Mouse (Mus musculus) 416B (cell line): ENCODE measurements around the gene Hck.

Experiments used
- DNase-seq: peaks from one replicate; pipeline ENCODE4 v3.0.0; 2011; ENCODE audit warnings: low read depth

Gene Hck

GRCm38 (mm10) chr2:153108313-153109264 lies at the start of gene Hck:
Gene Hck (plus strand): TSS chr2:153108468.
- no peak for DNase-seq

- no peak for DNase-seq
Observed at GRCm38 (mm10) chr2:153060216-153060615, 48.1 kb upstream of the Hck start.

- DNase-seq = no peak
Observed at GRCm38 (mm10) chr2:153063394-153063793, 44.9 kb upstream of the Hck start.

- DNase-seq = peak; percentile 52
Observed at GRCm38 (mm10) chr2:153064190-153064970, 43.9 kb upstream of the Hck start.

- DNase-seq = no peak
Observed at GRCm38 (mm10) chr2:153065747-153066508, 42.3 kb upstream of the Hck start, which contains the start of gene Ccm2l. Gene Ccm2l (plus strand): TSS chr2:153065955.

- no peak for DNase-seq
Observed at GRCm38 (mm10) chr2:153066991-153067390, 41.3 kb upstream of the Hck start.

GRCm38 (mm10) chr2:153070762-153071490 lies 37.3 kb upstream of the Hck start:
- peak; percentile 33 for DNase-seq

- DNase-seq = no peak
Observed at GRCm38 (mm10) chr2:153071491-153072184, 36.6 kb upstream of the Hck start.

- no peak for DNase-seq
Observed at GRCm38 (mm10) chr2:153074651-153075050, 33.6 kb upstream of the Hck start.

GRCm38 (mm10) chr2:153075961-153076360 lies 32.3 kb upstream of the Hck start:
- DNase-seq = peak; percentile 51

- DNase-seq = peak; percentile 94
Observed at GRCm38 (mm10) chr2:153080841-153081523, 27.3 kb upstream of the Hck start.

GRCm38 (mm10) chr2:153081866-153082265 lies 26.4 kb upstream of the Hck start:
- DNase-seq = no peak

GRCm38 (mm10) chr2:153083275-153083674 lies 25.0 kb upstream of the Hck start:
- no peak for DNase-seq

GRCm38 (mm10) chr2:153083824-153084223 lies 24.4 kb upstream of the Hck start:
- peak; percentile 74 for DNase-seq

- peak; percentile 76 for DNase-seq
Observed at GRCm38 (mm10) chr2:153084261-153084976, 23.8 kb upstream of the Hck start.

GRCm38 (mm10) chr2:153085556-153085955 lies 22.7 kb upstream of the Hck start:
- DNase-seq = no peak

GRCm38 (mm10) chr2:153086166-153086565 lies 22.1 kb upstream of the Hck start:
- DNase-seq = no peak

GRCm38 (mm10) chr2:153087091-153087490 lies 21.2 kb upstream of the Hck start:
- no peak for DNase-seq

- DNase-seq = no peak
Observed at GRCm38 (mm10) chr2:153089316-153089715, 19.0 kb upstream of the Hck start.
